Mouse (Mus musculus) lung, embryonic 16.5 days (tissue): ENCODE measurements around the gene Pmel. TPM values are rescaled to one million over a fixed set of nuclear protein-coding genes. Genes with fewer than 3 reads are reported as not detected.
"Not testable (repeated sequence)": the region's sequence is repeated elsewhere in the genome, so short reads cannot be mapped to it uniquely, and the experiment has no call there.

Experiments
- ATAC-seq: fragments of 200-750 bp; cut with Nextera tagmentation; 2 replicates; pipeline ENCODE4 v1.8.0; 2017; ENCODE audit warnings: low read depth, mild to moderate bottlenecking, moderate library complexity
- H3K27ac ChIP-seq: fragments of 300-500 bp; sonication (generic); 2 replicates; pipeline ENCODE4 v1.5.1; 2014; ENCODE audit warnings: mild to moderate bottlenecking, control low read depth, low read length
- H3K27me3 ChIP-seq: fragments of 300-500 bp; sonication (generic); 2 replicates; pipeline ENCODE4 v1.6.1; 2014; ENCODE audit warnings: low read depth, low read length, mixed read lengths; ENCODE audit not compliant: control insufficient read depth, insufficient read depth
- H3K36me3 ChIP-seq: fragments of 300-500 bp; sonication (generic); 2 replicates; pipeline ENCODE4 v1.6.1; 2014; ENCODE audit warnings: low read length; ENCODE audit not compliant: control insufficient read depth, insufficient read depth
- H3K4me1 ChIP-seq: fragments of 300-500 bp; sonication (generic); replicated peaks from 2 replicates; pipeline ENCODE4 v1.6.1; 2014; ENCODE audit warnings: low read length, mixed read lengths; ENCODE audit not compliant: control insufficient read depth, insufficient read depth
- H3K4me2 ChIP-seq: fragments of 300-500 bp; sonication (generic); 2 replicates; pipeline ENCODE4 v1.6.1; 2014; ENCODE audit warnings: low read depth, low read length, control low read depth
- H3K4me3 ChIP-seq: fragments of 300-500 bp; sonication (generic); 2 replicates; pipeline ENCODE4 v1.5.1; 2014; ENCODE audit warnings: mild to moderate bottlenecking, low read length, control low read depth
- H3K9ac ChIP-seq: fragments of 300-500 bp; sonication (generic); 2 replicates; pipeline ENCODE4 v1.6.1; 2014; ENCODE audit warnings: low read length, control low read depth
- H3K9me3 ChIP-seq: fragments of 300-500 bp; sonication (generic); 2 replicates; pipeline ENCODE4 v1.6.1; 2016; ENCODE audit warnings: low read length; ENCODE audit not compliant: control insufficient read depth
- WGBS: fragments of 180-500 bp; shearing (Covaris S2); extraction: QIAGEN DNeasy Blood & Tissue Kit; methylation state at CpG from one replicate; pipeline ENCODE4 v1.1.7; 2014; 5-methylcytosine and 5-hydroxymethylcytosine counted together
- polyA plus RNA-seq: library from polyadenylated mRNA; unstranded; fragments of >200 nt; fragmentation: Nextera tagmentation; extraction: Ambion mirVana; gene quantifications from 2 replicates; pipeline ENCODE4 v1.2.1, GENCODE M21; 2015

The Pmel gene
- polyA plus RNA-seq, 1 experiment from 2014 or later = 2.2 TPM

DNA sequence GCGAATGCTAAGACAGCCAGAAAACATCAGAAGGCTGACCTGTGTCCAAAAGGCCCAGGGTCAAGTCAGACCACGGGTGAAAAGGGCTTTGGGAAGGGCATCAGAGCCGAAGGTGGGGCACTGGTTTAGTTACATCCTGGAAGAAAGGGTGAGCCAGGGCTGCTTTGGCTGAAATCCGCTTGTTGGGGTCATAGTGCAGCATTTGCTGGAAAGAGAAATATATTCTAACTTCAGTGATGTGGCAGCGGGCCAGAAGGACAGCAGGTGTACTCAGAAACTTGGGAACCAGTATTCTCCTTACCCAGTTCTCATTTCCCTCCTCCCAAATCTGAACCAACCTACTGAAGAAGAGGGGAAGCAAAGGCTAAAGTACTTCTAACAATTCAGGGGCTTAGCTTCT lies 5.0 kb upstream of the Pmel start:
- H3K27ac ChIP-seq = no peak overlapping the region
- ATAC-seq = no peak
- no peak overlapping the region for H3K9ac ChIP-seq
- H3K4me3 ChIP-seq = no peak overlapping the region
- peaks cover 31% of the 10 kb centered on the region for H3K36me3 ChIP-seq
- H3K9me3 ChIP-seq = no peaks in the 10 kb centered on the region
- no peaks in the 10 kb centered on the region for H3K27me3 ChIP-seq
- 76% methylated on average over 5 of the region's 5 CpGs for WGBS
- peaks cover 18% of the 10 kb centered on the region for H3K4me1 ChIP-seq
- H3K4me2 ChIP-seq = no peak overlapping the region

DNA sequence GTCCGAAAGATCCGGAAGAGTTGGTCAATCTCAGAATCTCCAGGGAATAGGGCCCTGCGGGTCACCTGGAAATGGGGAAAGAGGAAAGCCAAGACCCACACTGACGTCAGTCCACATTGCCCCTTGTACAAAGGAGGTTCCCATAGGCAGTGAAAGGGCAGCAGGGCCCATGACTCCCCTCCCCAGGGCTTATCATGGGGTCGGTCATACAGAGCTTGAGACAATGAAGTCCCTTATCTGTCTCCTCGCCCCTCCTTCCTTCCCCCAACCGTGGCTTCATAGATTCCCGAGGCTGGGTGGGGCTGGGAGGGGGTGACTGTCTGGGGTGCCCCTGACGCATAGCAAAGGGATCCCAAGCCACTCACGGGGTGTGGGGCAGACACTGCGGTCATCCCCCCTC lies 4.4 kb upstream of the Pmel start:
- Histone ChIP-seq H3K4me2 (no peak overlapping the region), H3K9ac (no peak overlapping the region), H3K4me3 (no peak overlapping the region), H3K9me3 (no peaks in the 10 kb centered on the region), H3K4me1 (peaks cover 16% of the 10 kb centered on the region), H3K27me3 (no peaks in the 10 kb centered on the region), H3K36me3 (peaks cover 31% of the 10 kb centered on the region), H3K27ac (no peak overlapping the region)
- WGBS = 82% methylated on average over 10 of the region's 11 CpGs
- no peak for ATAC-seq

DNA sequence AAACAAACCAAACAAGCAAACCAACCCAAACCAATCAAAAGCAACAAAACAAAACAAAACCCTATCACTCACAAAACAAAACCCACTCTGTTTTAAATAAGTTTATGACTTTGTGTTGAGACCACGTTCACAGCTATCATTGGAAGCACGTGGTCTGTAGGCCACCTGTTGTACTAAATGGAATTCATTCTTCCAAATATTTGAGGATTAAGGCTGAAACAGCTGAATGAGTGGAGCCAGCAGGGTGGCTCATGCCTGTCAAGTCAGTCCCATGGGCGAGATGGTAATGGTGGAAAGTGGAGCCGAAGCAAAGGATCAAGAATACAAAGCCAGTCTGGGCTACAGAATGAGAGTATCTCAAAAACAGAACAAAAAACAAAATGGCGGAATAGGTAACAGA lies 3.3 kb upstream of the Pmel start:
- Histone ChIP-seq H3K27ac (no peak overlapping the region), H3K4me3 (no peak overlapping the region), H3K36me3 (peaks cover 31% of the 10 kb centered on the region), H3K4me1 (peaks cover 14% of the 10 kb centered on the region), H3K27me3 (no peaks in the 10 kb centered on the region), H3K9ac (no peak overlapping the region), H3K4me2 (no peak overlapping the region), H3K9me3 (no peaks in the 10 kb centered on the region)
- ATAC-seq = no peak
- 92% methylated on average over 5 of the region's 5 CpGs for WGBS

DNA sequence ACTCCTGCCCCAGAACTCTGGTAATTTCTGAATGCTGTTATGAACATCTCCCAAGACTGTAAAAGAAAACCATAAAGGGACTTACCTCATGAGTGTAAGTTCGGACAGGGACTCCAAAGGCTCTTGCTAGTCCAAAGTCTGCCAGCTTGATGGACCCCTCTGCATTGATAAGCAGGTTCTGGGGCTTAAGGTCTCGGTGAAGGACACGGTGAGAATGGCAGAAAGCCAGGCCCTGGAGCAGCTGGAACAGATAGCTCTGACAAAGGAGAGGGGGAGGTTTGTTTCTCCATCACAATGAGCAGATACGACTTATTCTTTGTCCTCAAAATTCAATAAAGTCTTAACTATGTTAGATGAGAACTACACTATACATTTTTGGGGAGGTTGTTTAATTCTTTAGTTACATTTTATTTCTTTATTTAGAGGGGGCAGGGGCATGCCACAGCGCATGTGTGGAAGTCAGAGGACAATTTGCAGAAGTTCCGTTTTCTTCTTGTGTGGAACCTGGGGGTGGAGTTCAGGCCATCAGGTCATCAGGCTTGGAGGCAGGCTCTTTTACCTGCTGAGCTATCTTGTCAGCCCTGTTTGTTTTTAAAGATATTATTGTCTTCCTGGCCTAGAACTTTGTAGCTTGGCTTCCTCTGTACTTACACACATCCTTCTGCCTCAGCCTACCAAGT lies 1.5 kb upstream of the Pmel start:
- no peak overlapping the region for H3K4me2 ChIP-seq
- H3K4me1 ChIP-seq = peaks cover 11% of the 10 kb centered on the region
- peak overlapping the region; percentile 5; the same call in 1 of the 2 replicates for H3K9ac ChIP-seq
- H3K9me3 ChIP-seq = no peaks in the 10 kb centered on the region
- H3K27me3 ChIP-seq = no peaks in the 10 kb centered on the region
- ATAC-seq = no peak
- H3K36me3 ChIP-seq = peaks cover 31% of the 10 kb centered on the region
- H3K4me3 ChIP-seq = no peak overlapping the region
- H3K27ac ChIP-seq = no peak overlapping the region
- WGBS = 72% methylated on average over 6 of the region's 6 CpGs

DNA sequence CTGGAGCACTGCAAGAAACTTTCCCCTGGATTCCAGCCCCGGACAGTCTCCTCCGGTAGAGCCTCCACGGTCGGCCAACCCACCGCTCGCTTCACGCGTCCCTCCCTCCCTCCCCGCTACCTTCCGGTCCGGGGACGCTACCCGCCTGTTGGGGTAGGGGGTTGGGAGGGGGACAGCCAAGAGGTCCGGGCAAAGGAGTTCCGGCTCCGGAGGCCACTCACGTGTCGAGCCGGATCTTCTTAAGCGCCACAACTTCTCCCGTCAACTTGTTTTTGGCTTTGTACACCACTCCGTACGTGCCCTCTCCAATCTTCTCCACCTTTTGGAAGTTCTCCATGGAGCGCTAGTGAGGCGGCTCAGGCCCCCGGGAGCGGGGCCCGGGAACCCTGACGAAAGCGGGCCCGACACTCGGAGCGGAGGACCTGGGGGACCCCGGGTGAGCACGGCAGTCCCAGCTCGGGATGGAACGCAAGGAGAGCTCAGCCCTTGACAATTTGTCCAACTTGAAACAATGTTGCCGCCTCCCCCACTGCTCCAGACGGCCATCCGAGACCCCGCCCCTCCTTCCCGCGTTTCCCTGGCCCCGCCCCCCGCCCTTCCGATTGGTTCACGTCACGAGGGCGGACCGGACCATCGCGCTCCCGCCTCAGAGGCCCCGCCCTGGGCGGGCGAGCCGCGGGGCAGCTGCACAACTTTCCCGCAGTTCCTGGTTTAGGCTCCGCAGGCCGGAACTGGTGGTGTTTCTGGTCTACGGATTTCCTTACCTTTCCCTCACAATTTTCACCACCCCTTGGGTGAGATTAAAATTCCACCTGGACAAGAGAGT lies 709 bp downstream of the Pmel start, which contains the start of gene Cdk2:
TSS of gene Cdk2 (minus strand) at position 541 of the 826 bp plus-strand sequence.
- Histone ChIP-seq H3K4me1 (peaks cover 11% of the 10 kb centered on the region), H3K27me3 (no peaks in the 10 kb centered on the region), H3K9ac (peak within 1 kb of the TSS; percentile 91), H3K4me2 (peak within 1 kb of the TSS; percentile 68), H3K27ac (peak within 1 kb of the TSS; percentile 99), H3K36me3 (peaks cover 19% of the 10 kb centered on the region), H3K4me3 (peak within 1 kb of the TSS; percentile 77), H3K9me3 (no peaks in the 10 kb centered on the region)
- ATAC-seq = peak; percentile 97
- under 1% methylated on average over 61 of the region's 62 CpGs for WGBS

DNA sequence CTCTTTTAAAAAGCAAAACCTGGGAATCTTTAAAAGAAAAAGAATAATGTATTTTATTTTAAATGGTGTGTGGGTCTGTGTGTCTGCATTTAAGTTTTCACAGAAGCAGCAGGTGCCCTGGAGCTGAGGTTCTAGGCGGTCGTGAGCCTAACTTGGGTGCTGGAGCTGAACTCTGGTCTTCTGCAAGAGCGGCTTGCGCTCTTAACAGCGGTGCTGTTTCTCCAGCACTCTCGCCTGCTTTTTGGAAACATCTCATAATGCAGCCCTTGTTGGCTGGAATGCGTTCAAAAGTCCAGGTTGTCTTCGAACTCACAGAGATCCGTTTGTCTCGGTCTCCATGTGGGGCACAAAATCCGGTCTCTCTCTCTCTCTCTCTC lies 1.3 kb downstream of the Pmel start:
- peak overlapping the region; percentile 77 for H3K4me3 ChIP-seq
- H3K9ac ChIP-seq = peak overlapping the region; percentile 69
- H3K4me1 ChIP-seq = peaks cover 11% of the 10 kb centered on the region
- ATAC-seq = peak; percentile 26
- no peaks in the 10 kb centered on the region for H3K9me3 ChIP-seq
- whole genome bisulfite sequencing = 10% methylated on average over 11 of the region's 11 CpGs
- peak overlapping the region; percentile 76 for H3K27ac ChIP-seq
- no peaks in the 10 kb centered on the region for H3K27me3 ChIP-seq
- H3K4me2 ChIP-seq = peak overlapping the region; percentile 68
- H3K36me3 ChIP-seq = peaks cover 14% of the 10 kb centered on the region

DNA sequence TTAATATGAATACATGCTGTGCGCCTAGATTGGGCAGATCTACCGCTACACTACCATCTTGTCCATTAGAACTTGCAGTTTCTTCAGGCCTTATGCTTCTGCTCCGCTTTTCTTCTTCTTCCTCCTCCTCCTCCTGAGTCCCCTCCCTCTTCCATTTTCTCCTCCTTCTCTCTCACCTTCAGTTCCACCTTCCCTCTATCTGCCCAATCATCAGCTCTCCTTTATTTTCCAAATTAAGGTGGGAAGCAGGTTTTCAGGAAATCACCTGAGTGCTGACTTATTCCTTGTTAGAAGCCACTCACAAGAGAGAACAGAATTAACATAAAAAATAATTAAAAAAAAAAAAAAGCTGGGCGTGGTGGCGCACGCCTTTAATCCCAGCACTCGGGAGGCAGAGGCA lies 7.3 kb downstream of the Pmel start:
- H3K9me3 ChIP-seq, H3K9ac ChIP-seq, H3K36me3 ChIP-seq, H3K4me3 ChIP-seq, ATAC-seq, H3K27me3 ChIP-seq, H3K4me1 ChIP-seq, H3K4me2 ChIP-seq, H3K27ac ChIP-seq: not testable (repeated sequence)
- WGBS = 93% methylated on average over 7 of the region's 7 CpGs

DNA sequence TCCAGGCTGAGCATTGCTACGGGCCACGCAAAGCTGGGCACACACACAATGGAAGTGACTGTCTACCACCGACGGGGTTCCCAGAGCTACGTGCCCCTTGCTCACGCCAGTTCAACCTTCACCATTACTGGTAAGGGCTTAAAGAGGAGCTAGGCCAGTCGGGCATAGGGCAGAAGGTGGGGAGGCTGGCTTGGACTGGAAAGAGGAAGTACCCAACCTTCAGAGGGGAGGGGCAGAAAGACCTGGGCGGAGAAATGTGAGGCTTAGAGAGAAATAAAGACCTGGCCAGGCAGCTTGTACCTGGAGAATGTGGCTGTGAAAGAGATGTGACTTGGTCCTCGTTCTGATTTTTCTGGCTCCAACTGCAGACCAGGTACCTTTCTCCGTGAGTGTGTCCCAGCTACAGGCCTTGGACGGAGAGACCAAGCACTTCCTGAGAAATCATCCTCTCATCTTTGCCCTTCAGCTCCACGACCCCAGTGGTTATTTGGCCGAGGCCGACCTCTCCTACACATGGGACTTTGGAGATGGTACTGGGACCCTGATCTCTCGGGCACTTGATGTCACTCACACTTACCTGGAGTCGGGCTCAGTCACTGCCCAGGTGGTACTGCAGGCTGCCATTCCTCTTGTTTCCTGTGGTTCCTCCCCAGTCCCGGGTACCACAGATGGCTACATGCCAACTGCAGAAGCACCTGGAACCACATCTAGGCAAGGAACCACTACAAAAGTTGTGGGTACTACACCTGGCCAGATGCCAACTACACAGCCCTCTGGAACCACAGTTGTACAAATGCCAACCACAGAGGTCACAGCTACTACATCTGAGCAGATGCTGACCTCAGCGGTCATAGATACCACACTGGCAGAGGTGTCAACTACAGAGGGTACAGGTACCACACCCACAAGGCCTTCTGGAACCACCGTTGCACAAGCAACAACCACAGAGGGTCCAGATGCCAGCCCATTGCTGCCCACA lies 11.9 kb downstream of the Pmel start:
- no peak overlapping the region for H3K4me2 ChIP-seq
- ATAC-seq = peak; percentile 28; the same call in 1 of the 2 replicates
- no peaks in the 10 kb centered on the region for H3K27me3 ChIP-seq
- H3K9ac ChIP-seq = no peak overlapping the region
- H3K4me3 ChIP-seq = no peak overlapping the region
- 0 out of 2 replicates have a peak, but pooled peaks cover 2% of the 10 kb centered on the region for H3K36me3 ChIP-seq
- no peak overlapping the region for H3K27ac ChIP-seq
- no peaks in the 10 kb centered on the region for H3K4me1 ChIP-seq
- WGBS = 83% methylated on average over 19 of the region's 19 CpGs
- no peaks in the 10 kb centered on the region for H3K9me3 ChIP-seq
